Mouse (Mus musculus): ENCODE results near the gene 1110051M20Rik. TPM values are rescaled to one million over a fixed set of nuclear protein-coding genes. Genes with fewer than 3 reads are reported as not detected.

Gene 1110051M20Rik
- total RNA-seq, 2 experiments from 2014 or later = 110 to 122 TPM

DNA sequence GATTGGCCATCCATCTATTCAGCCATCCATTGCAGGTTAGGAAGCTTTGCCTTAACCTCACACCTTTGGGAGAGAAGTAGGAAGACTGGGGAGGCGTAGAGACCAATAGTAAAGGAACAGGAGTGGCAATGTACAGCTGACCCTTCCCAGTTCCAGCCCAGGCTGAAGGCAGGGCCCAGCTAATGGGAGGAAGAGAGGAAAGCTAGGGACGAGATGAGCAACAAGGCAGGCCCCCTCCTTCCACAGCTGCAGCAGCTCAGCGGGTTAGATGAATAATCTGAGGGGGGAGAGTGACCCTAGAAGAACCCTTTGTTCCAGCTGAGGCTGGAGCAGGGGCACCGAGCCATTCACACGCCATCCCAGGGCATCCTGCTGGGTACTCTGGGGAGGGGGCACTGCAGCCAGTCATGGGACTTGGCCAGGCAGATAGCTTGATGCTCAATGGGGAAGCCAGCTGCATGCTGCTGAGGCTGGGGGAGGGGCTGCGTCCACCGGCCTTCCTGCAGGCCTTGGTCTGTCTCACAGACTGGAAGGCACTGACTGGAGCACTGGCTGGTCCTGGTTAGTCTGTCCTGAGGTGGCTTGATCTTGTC, 25.6 kb upstream of the 1110051M20Rik start:
- H3K27ac ChIP-seq = peak overlapping the region; percentile 81
- no peak for TF ChIP-seq CTCF (conservative IDR thresholded peaks at IDR 0.05)
- peak; percentile 21 to 58 for DNase-seq (ENCODE audit: low spot score in 2 of 2)
- no peak overlapping the region for H3K4me3 ChIP-seq

GRCm38 (mm10) chr2:91467613-91468012, 23.1 kb upstream of the 1110051M20Rik start:
- DNase-seq (ENCODE audit: low spot score in 2 of 2) = no peak
- H3K27ac ChIP-seq = no peak overlapping the region
- H3K4me3 ChIP-seq = no peak overlapping the region
- no peak for TF ChIP-seq CTCF (conservative IDR thresholded peaks at IDR 0.05)

- H3K27ac ChIP-seq = no peak overlapping the region
- TF ChIP-seq CTCF (conservative IDR thresholded peaks at IDR 0.05) = no peak
- no peak overlapping the region for H3K4me3 ChIP-seq
- DNase-seq (ENCODE audit: low spot score in 2 of 2) = no peak
Observed at GRCm38 (mm10) chr2:91465934-91466333, 21.4 kb upstream of the 1110051M20Rik start.

GRCm38 (mm10) chr2:91462681-91463080, 18.2 kb upstream of the 1110051M20Rik start:
- no peak for DNase-seq (ENCODE audit: low spot score in 2 of 2)
- TF ChIP-seq CTCF (conservative IDR thresholded peaks at IDR 0.05) = no peak
- H3K4me3 ChIP-seq = no peak overlapping the region
- H3K27ac ChIP-seq = no peak overlapping the region

- H3K4me3 ChIP-seq = no peak overlapping the region
- no peak for TF ChIP-seq CTCF (conservative IDR thresholded peaks at IDR 0.05)
- no peak overlapping the region for H3K27ac ChIP-seq
- no peak for DNase-seq (ENCODE audit: low spot score in 2 of 2)
Observed at GRCm38 (mm10) chr2:91462196-91462595, 17.7 kb upstream of the 1110051M20Rik start.

DNA sequence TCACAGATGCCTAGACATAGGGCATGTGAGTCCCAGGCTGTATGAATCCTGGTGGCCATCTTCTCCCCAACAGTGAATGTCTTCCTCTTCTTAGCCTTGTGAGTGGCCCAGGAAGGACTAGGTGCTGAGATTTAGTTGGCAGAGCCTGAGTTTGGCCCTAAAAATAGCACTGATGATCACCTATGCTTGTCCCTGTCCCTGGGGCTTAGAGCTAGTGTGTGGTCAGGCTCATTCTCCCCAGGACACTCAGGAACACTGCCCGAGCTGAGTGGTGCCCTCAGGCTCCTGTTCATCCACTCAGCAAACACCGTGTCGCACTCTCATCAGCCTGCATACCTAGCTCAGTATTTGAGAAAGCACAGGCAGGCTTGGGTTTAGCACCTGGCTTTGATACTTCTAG, 16.8 kb upstream of the 1110051M20Rik start:
- no peak for DNase-seq (ENCODE audit: low spot score in 2 of 2)
- no peak overlapping the region for H3K4me3 ChIP-seq
- no peak overlapping the region for H3K27ac ChIP-seq
- TF ChIP-seq CTCF (conservative IDR thresholded peaks at IDR 0.05) = no peak

DNA sequence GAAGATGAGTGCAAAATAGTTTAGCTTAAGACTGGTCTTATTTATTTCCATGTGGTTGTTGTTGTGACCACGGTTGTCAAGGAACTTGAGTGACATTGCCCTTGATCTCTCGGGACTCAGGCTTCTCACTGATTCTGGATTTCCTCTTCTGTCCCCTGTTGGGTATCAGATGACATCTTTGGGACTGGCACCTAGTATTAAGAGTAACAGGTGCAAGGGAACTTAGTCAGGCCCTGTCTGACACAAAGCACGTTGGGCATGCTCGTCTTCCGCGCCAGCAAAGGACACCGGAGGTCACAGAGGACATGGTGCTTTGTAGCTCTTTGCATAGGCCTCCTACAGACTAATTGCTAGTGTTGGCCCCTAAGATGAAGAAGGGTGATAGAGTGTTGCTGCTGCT, 16.3 kb upstream of the 1110051M20Rik start:
- DNase-seq (ENCODE audit: low spot score in 2 of 2) = no peak
- no peak overlapping the region for H3K4me3 ChIP-seq
- TF ChIP-seq CTCF (conservative IDR thresholded peaks at IDR 0.05) = no peak

GRCm38 (mm10) chr2:91460076-91460475, 15.6 kb upstream of the 1110051M20Rik start:
- Histone ChIP-seq H3K27ac (no peak overlapping the region), H3K4me3 (no peak overlapping the region)
- TF ChIP-seq CTCF (conservative IDR thresholded peaks at IDR 0.05) = peak; percentile 49
- no peak for DNase-seq (ENCODE audit: low spot score in 2 of 2)

More for the DNA sequence above, 16.3 kb upstream of the 1110051M20Rik start:
- H3K27ac ChIP-seq = no peak overlapping the region

GRCm38 (mm10) chr2:91458673-91459391, 14.3 kb upstream of the 1110051M20Rik start:
- peak overlapping the region; percentile 76 for H3K4me3 ChIP-seq
- H3K27ac ChIP-seq = peak overlapping the region; percentile 76
- DNase-seq (ENCODE audit: low spot score in 2 of 2) = peak; percentile 12 to 21
- peak; percentile 49 for TF ChIP-seq CTCF (conservative IDR thresholded peaks at IDR 0.05)

GRCm38 (mm10) chr2:91458252-91458672, 13.8 kb upstream of the 1110051M20Rik start:
- Histone ChIP-seq H3K4me3 (peak overlapping the region; percentile 76), H3K27ac (peak overlapping the region; percentile 76)
- TF ChIP-seq CTCF (conservative IDR thresholded peaks at IDR 0.05) = no peak
- peak in 1 of 2 experiments; percentile 36 for DNase-seq (ENCODE audit: low spot score in 2 of 2)

DNA sequence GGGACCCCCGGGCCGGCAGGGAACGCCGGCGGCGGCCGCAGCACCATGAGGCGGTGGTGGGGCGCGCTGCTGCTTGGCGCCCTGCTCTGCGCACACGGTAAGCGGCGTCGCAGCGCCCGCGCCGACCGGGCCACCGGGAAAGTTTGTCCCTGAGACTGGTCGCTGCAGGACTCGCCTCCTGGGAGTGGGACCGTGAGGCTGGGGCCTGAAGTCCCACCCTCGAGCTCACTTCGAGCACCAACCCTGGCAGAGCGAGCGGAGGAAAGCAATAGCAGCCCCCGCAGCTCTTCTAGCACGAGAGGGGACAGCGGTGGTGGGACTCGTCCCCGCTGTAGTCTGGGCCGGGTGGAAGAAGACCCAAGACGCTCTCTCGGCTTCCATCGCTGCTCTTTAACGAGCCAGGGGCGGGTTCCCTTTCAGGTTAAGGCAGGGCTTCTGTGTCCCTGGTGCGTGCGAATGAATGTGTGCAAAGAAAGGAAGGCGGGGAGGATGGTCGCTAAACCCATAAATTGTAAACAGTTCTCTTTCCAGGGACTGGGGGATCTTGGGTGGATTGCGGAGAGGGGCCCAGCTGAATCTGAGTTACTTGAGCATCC, 13.2 kb upstream of the 1110051M20Rik start:
- DNase-seq (ENCODE audit: low spot score in 2 of 2) = no peak
- peak overlapping the region; percentile 76 for H3K27ac ChIP-seq

DNA sequence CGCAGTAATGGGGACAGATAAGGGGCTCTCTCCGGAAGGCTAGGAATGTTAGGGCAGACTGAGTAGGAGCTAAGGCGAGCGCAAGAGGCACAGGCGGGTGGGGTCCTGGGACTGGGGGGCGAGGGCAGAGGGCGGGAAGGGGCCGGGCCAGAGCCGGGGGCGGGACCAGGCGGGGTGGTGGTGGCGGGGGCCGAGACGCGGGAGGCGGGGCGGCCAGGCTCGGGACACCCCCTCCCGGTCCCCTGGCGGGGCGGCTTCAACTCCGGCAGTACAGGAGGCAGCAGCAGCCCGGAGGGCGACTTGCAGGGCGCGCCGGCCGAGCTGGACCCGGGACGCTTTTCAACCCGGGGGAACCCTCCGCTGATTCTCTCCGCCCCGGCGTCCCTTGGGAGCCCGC, 12.8 kb upstream of the 1110051M20Rik start, which contains the start of gene Lrp4:
Lrp4 (plus strand) TSS at position 253 of the 397 bp plus-strand sequence.
- no peak for TF ChIP-seq CTCF (conservative IDR thresholded peaks at IDR 0.05)
- Histone ChIP-seq H3K27ac (peak within 1 kb of the TSS; percentile 76), H3K4me3 (peak within 1 kb of the TSS; percentile 76)
- DNase-seq (ENCODE audit: low spot score in 2 of 2) = peak; percentile 22 to 28

More for the DNA sequence above, 13.2 kb upstream of the 1110051M20Rik start:
- peak overlapping the region; percentile 76 for H3K4me3 ChIP-seq
- no peak for TF ChIP-seq CTCF (conservative IDR thresholded peaks at IDR 0.05)

- Histone ChIP-seq H3K4me3 (no peak overlapping the region; the same call in 1 of the 2 replicates), H3K27ac (peak overlapping the region; percentile 76; the same call in 1 of the 2 replicates)
- no peak for DNase-seq (ENCODE audit: low spot score in 2 of 2)
- TF ChIP-seq CTCF (conservative IDR thresholded peaks at IDR 0.05) = no peak
Observed at GRCm38 (mm10) chr2:91456491-91457100, 12.1 kb upstream of the 1110051M20Rik start.
